Mouse (Mus musculus) R1 (cell line): ENCODE results near the gene Mxi1.
A peak's percentile ranks its signal among the peaks of the same experiment; 100 is the strongest.

Experiments
- DNase-seq: peaks from one replicate; pipeline ENCODE4 v3.0.0-alpha.2; 2018; ENCODE audit warnings: low read depth, low spot score

The Mxi1 gene

GRCm38 (mm10) chr19:53310348-53310747, at the start of gene Mxi1:
Mxi1 (plus strand) TSS chr19:53310518.
- DNase-seq = peak; percentile 89

- DNase-seq = no peak
Observed at GRCm38 (mm10) chr19:53260828-53261227, 49.5 kb upstream of the Mxi1 start.

- DNase-seq = peak; percentile 58
Observed at GRCm38 (mm10) chr19:53262061-53262460, 48.3 kb upstream of the Mxi1 start.

- peak; percentile 30 for DNase-seq
Observed at GRCm38 (mm10) chr19:53263859-53264733, 46.2 kb upstream of the Mxi1 start.

GRCm38 (mm10) chr19:53264821-53265727, 45.2 kb upstream of the Mxi1 start:
- DNase-seq = no peak

- no peak for DNase-seq
Observed at GRCm38 (mm10) chr19:53267305-53267704, 43.0 kb upstream of the Mxi1 start.

- no peak for DNase-seq
Observed at GRCm38 (mm10) chr19:53273055-53273722, 37.1 kb upstream of the Mxi1 start.

GRCm38 (mm10) chr19:53273781-53274428, 36.4 kb upstream of the Mxi1 start:
- no peak for DNase-seq

- DNase-seq = no peak
Observed at GRCm38 (mm10) chr19:53275204-53275603, 35.1 kb upstream of the Mxi1 start.

GRCm38 (mm10) chr19:53276902-53277707, 33.2 kb upstream of the Mxi1 start:
- no peak for DNase-seq

- no peak for DNase-seq
Observed at GRCm38 (mm10) chr19:53278491-53279415, 31.6 kb upstream of the Mxi1 start.

GRCm38 (mm10) chr19:53280254-53280653, 30.1 kb upstream of the Mxi1 start:
- DNase-seq = no peak

GRCm38 (mm10) chr19:53282571-53282970, 27.7 kb upstream of the Mxi1 start:
- no peak for DNase-seq

GRCm38 (mm10) chr19:53283742-53284141, 26.6 kb upstream of the Mxi1 start:
- peak; percentile 63 for DNase-seq

- peak; percentile 58 for DNase-seq
Observed at GRCm38 (mm10) chr19:53284268-53285208, 25.8 kb upstream of the Mxi1 start.

- peak; percentile 77 for DNase-seq
Observed at GRCm38 (mm10) chr19:53296331-53297254, 13.7 kb upstream of the Mxi1 start.
